Mouse (Mus musculus): ENCODE measurements around the gene Hist1h3c. TPM values are rescaled to one million over a fixed set of nuclear protein-coding genes. Genes with fewer than 3 reads are reported as not detected.
A peak's percentile ranks its signal among the peaks of the same experiment; 100 is the strongest.

Gene Hist1h3c
- polyA plus RNA-seq, 1 experiment: 0.56 TPM

GRCm38 (mm10) chr13:23742007-23742406 is 3.4 kb downstream of the Hist1h3c start:
- Histone ChIP-seq H3K27ac (ENCODE audit: insufficient read depth, low read length) (no peak overlapping the region), H3K4me3 (ENCODE audit: insufficient read depth, low read length) (no peak overlapping the region), H3K4me1 (ENCODE audit: control insufficient read depth, insufficient read depth, low read length) (no peaks in the 10 kb centered on the region)
- no peak for TF ChIP-seq CTCF (IDR thresholded peaks at IDR 0.05; ENCODE audit: extremely low read depth, insufficient read depth, low read length)
- TF ChIP-seq POLR2A (IDR thresholded peaks at IDR 0.05; ENCODE audit: extremely low read depth, insufficient read depth, low read length): no peak

- Histone ChIP-seq H3K4me3 (ENCODE audit: insufficient read depth, low read length) (peak overlapping the region; percentile 67; the same call in 1 of the 2 replicates), H3K27ac (ENCODE audit: insufficient read depth, low read length) (no peak overlapping the region), H3K4me1 (ENCODE audit: control insufficient read depth, insufficient read depth, low read length) (no peaks in the 10 kb centered on the region)
- no peak for TF ChIP-seq CTCF (IDR thresholded peaks at IDR 0.05; ENCODE audit: extremely low read depth, insufficient read depth, low read length)
- TF ChIP-seq POLR2A (IDR thresholded peaks at IDR 0.05; ENCODE audit: extremely low read depth, insufficient read depth, low read length): no peak
Measured at GRCm38 (mm10) chr13:23740910-23741309, 4.5 kb downstream of the Hist1h3c start.

- Histone ChIP-seq H3K4me3 (ENCODE audit: insufficient read depth, low read length) (peak overlapping the region; percentile 67), H3K27ac (ENCODE audit: insufficient read depth, low read length) (peak overlapping the region; percentile 89; the same call in 1 of the 2 replicates), H3K4me1 (ENCODE audit: control insufficient read depth, insufficient read depth, low read length) (no peaks in the 10 kb centered on the region)
- TF ChIP-seq POLR2A (IDR thresholded peaks at IDR 0.05; ENCODE audit: extremely low read depth, insufficient read depth, low read length) (no peak), CTCF (IDR thresholded peaks at IDR 0.05; ENCODE audit: extremely low read depth, insufficient read depth, low read length) (no peak)
Measured at GRCm38 (mm10) chr13:23740256-23740840, 5.1 kb downstream of the Hist1h3c start.

- Histone ChIP-seq H3K27ac (ENCODE audit: insufficient read depth, low read length) (peak overlapping the region; percentile 89), H3K4me3 (ENCODE audit: insufficient read depth, low read length) (peak overlapping the region; percentile 67), H3K4me1 (ENCODE audit: control insufficient read depth, insufficient read depth, low read length) (no peaks in the 10 kb centered on the region)
- TF ChIP-seq POLR2A (IDR thresholded peaks at IDR 0.05; ENCODE audit: extremely low read depth, insufficient read depth, low read length) (no peak), CTCF (IDR thresholded peaks at IDR 0.05; ENCODE audit: extremely low read depth, insufficient read depth, low read length) (no peak)
Measured at GRCm38 (mm10) chr13:23739922-23740252, 5.5 kb downstream of the Hist1h3c start.

GRCm38 (mm10) chr13:23739069-23739921 is 6.1 kb downstream of the Hist1h3c start:
- TF ChIP-seq CTCF (IDR thresholded peaks at IDR 0.05; ENCODE audit: extremely low read depth, insufficient read depth, low read length): no peak
- peak; percentile 57; the same call in 1 of the 2 replicates for TF ChIP-seq POLR2A (IDR thresholded peaks at IDR 0.05; ENCODE audit: extremely low read depth, insufficient read depth, low read length)
- H3K4me3 ChIP-seq (ENCODE audit: insufficient read depth, low read length): peak overlapping the region; percentile 67
- H3K4me1 ChIP-seq (ENCODE audit: control insufficient read depth, insufficient read depth, low read length): no peaks in the 10 kb centered on the region
- peak overlapping the region; percentile 89 for H3K27ac ChIP-seq (ENCODE audit: insufficient read depth, low read length)

GRCm38 (mm10) chr13:23738677-23739068 is 6.7 kb downstream of the Hist1h3c start, which contains the start of gene Hist1h1c:
Hist1h1c (plus strand) TSS chr13:23738808.
- Histone ChIP-seq H3K4me3 (ENCODE audit: insufficient read depth, low read length) (peak within 1 kb of the TSS; percentile 67), H3K4me1 (ENCODE audit: control insufficient read depth, insufficient read depth, low read length) (no peaks in the 10 kb centered on the region), H3K27ac (ENCODE audit: insufficient read depth, low read length) (peak within 1 kb of the TSS; percentile 73)
- TF ChIP-seq POLR2A (IDR thresholded peaks at IDR 0.05; ENCODE audit: extremely low read depth, insufficient read depth, low read length): peak; percentile 97
- TF ChIP-seq CTCF (IDR thresholded peaks at IDR 0.05; ENCODE audit: extremely low read depth, insufficient read depth, low read length): no peak

GRCm38 (mm10) chr13:23738041-23738440 is 7.4 kb downstream of the Hist1h3c start:
- TF ChIP-seq CTCF (IDR thresholded peaks at IDR 0.05; ENCODE audit: extremely low read depth, insufficient read depth, low read length): no peak
- TF ChIP-seq POLR2A (IDR thresholded peaks at IDR 0.05; ENCODE audit: extremely low read depth, insufficient read depth, low read length): no peak
- H3K4me1 ChIP-seq (ENCODE audit: control insufficient read depth, insufficient read depth, low read length): no peaks in the 10 kb centered on the region
- H3K27ac ChIP-seq (ENCODE audit: insufficient read depth, low read length): peak overlapping the region; percentile 60; the same call in 1 of the 2 replicates
- peak overlapping the region; percentile 67; the same call in 1 of the 2 replicates for H3K4me3 ChIP-seq (ENCODE audit: insufficient read depth, low read length)

GRCm38 (mm10) chr13:23737091-23737490 is 8.3 kb downstream of the Hist1h3c start:
- no peak for TF ChIP-seq POLR2A (IDR thresholded peaks at IDR 0.05; ENCODE audit: extremely low read depth, insufficient read depth, low read length)
- no peak for TF ChIP-seq CTCF (IDR thresholded peaks at IDR 0.05; ENCODE audit: extremely low read depth, insufficient read depth, low read length)
- no peak overlapping the region for H3K27ac ChIP-seq (ENCODE audit: insufficient read depth, low read length)
- no peak overlapping the region for H3K4me3 ChIP-seq (ENCODE audit: insufficient read depth, low read length)
- peaks cover 1% of the 10 kb centered on the region; the same call in 1 of the 2 replicates for H3K4me1 ChIP-seq (ENCODE audit: control insufficient read depth, insufficient read depth, low read length)

GRCm38 (mm10) chr13:23732156-23732804 is 13.1 kb downstream of the Hist1h3c start:
- H3K27ac ChIP-seq (ENCODE audit: insufficient read depth, low read length): no peak overlapping the region
- H3K4me1 ChIP-seq (ENCODE audit: control insufficient read depth, insufficient read depth, low read length): peaks cover 2% of the 10 kb centered on the region; the same call in 1 of the 2 replicates
- H3K4me3 ChIP-seq (ENCODE audit: insufficient read depth, low read length): no peak overlapping the region
- no peak for TF ChIP-seq POLR2A (IDR thresholded peaks at IDR 0.05; ENCODE audit: extremely low read depth, insufficient read depth, low read length)
- TF ChIP-seq CTCF (IDR thresholded peaks at IDR 0.05; ENCODE audit: extremely low read depth, insufficient read depth, low read length): peak; percentile 88

All from cortical plate, adult 2 months (tissue).